Mouse (Mus musculus) heart, adult 2 months (tissue): ENCODE data around the gene Urgcp.

Experiments
- EP300 ChIP-seq: fragments of 200-500 bp; IDR thresholded peaks from 2 replicates; pipeline ENCODE4 v1.6.1; 2011; ENCODE audit warnings: low read depth, low read length, control low read depth; ENCODE audit not compliant: insufficient read depth
- POLR2A ChIP-seq: fragments of 200-500 bp; IDR thresholded peaks from 2 replicates; pipeline ENCODE4 v1.6.1; 2011; ENCODE audit warnings: mild to moderate bottlenecking, low read depth, low read length, control low read depth; ENCODE audit not compliant: insufficient read depth

- TF ChIP-seq POLR2A: no peak
- TF ChIP-seq EP300: no peak
These were observed 35.2 kb upstream of the Urgcp start for GRCm38 (mm10) chr11:5797371-5797770.
